Mouse (Mus musculus) ES-Bruce4 (cell line): ENCODE measurements around the gene Cd4. TPM values are rescaled to one million over a fixed set of nuclear protein-coding genes. Genes with fewer than 3 reads are reported as not detected.

ENCODE experiments used
- H3K27ac ChIP-seq: 2 replicates; pipeline ENCODE4 v1.5.1; 2012; ENCODE audit warnings: low read length, inconsistent platforms; ENCODE audit not compliant: insufficient read depth
- H3K27me3 ChIP-seq: 2 replicates; pipeline ENCODE4 v1.6.1; 2012; ENCODE audit warnings: mild to moderate bottlenecking, low read length, inconsistent platforms; ENCODE audit not compliant: control insufficient read depth, poor library complexity, insufficient read depth, severe bottlenecking
- H3K36me3 ChIP-seq: 2 replicates; pipeline ENCODE4 v1.6.1; 2012; ENCODE audit warnings: inconsistent platforms, mild to moderate bottlenecking, low read length, moderate library complexity; ENCODE audit not compliant: control insufficient read depth, poor library complexity, insufficient read depth, severe bottlenecking
- H3K4me1 ChIP-seq: one replicate; pipeline ENCODE4 v1.8.1; 2011; ENCODE audit warnings: low read length; ENCODE audit not compliant: control insufficient read depth, insufficient read depth
- H3K4me3 ChIP-seq: 2 replicates; pipeline ENCODE4 v1.5.1; 2011; ENCODE audit warnings: low read depth, mild to moderate bottlenecking, low read length
- H3K9ac ChIP-seq: 2 replicates; pipeline ENCODE4 v1.6.1; 2012; ENCODE audit warnings: low read depth, mild to moderate bottlenecking, inconsistent platforms; ENCODE audit not compliant: poor library complexity, severe bottlenecking
- H3K9me3 ChIP-seq: replicated peaks from 2 replicates; pipeline ENCODE4 v1.6.1; 2012; ENCODE audit warnings: mild to moderate bottlenecking, low read length, inconsistent platforms; ENCODE audit not compliant: control insufficient read depth, poor library complexity, insufficient read depth, severe bottlenecking
- CTCF ChIP-seq: IDR thresholded peaks from one replicate; pipeline ENCODE4 v1.8.1; 2011; ENCODE audit warnings: low read depth, low read length
- EP300 ChIP-seq: IDR thresholded peaks from 2 replicates; pipeline ENCODE4 v1.6.1; 2011; ENCODE audit warnings: low read depth, low read length; ENCODE audit not compliant: insufficient read depth
- POLR2A ChIP-seq: IDR thresholded peaks from one replicate; pipeline ENCODE4 v1.8.1; 2011; ENCODE audit warnings: low read length; ENCODE audit not compliant: insufficient read depth
- polyA plus RNA-seq: library from polyadenylated mRNA; stranded (reverse); fragments of >200 nt; gene quantifications from 2 replicates; pipeline ENCODE4 v1.2.4, GENCODE M21; 2011; ENCODE audit warnings: low read depth; ENCODE audit not compliant: missing spikeins, insufficient read depth, insufficient read length

Cd4 gene
- polyA plus RNA-seq, 1 experiment: not detected

GRCm38 (mm10) chr6:124884714-124885500 is 3.1 kb downstream of the Cd4 start:
- no peak overlapping the region for H3K4me3 ChIP-seq
- H3K4me1 ChIP-seq: no peaks in the 10 kb centered on the region
- no peaks in the 10 kb centered on the region for H3K27me3 ChIP-seq
- no peaks in the 10 kb centered on the region; the same call in 1 of the 2 replicates for H3K9me3 ChIP-seq
- TF ChIP-seq POLR2A (no peak), EP300 (no peak), CTCF (no peak)
- H3K9ac ChIP-seq: no peak overlapping the region
- no peak overlapping the region for H3K27ac ChIP-seq
- no peaks in the 10 kb centered on the region for H3K36me3 ChIP-seq

- Histone ChIP-seq H3K9me3 (no peaks in the 10 kb centered on the region), H3K4me1 (no peaks in the 10 kb centered on the region), H3K27me3 (no peaks in the 10 kb centered on the region), H3K4me3 (no peak overlapping the region), H3K27ac (no peak overlapping the region), H3K9ac (no peak overlapping the region), H3K36me3 (no peaks in the 10 kb centered on the region)
- TF ChIP-seq POLR2A: no peak
- TF ChIP-seq EP300: no peak
- no peak for TF ChIP-seq CTCF
These were observed 4.7 kb downstream of the Cd4 start for GRCm38 (mm10) chr6:124883351-124883750.

DNA sequence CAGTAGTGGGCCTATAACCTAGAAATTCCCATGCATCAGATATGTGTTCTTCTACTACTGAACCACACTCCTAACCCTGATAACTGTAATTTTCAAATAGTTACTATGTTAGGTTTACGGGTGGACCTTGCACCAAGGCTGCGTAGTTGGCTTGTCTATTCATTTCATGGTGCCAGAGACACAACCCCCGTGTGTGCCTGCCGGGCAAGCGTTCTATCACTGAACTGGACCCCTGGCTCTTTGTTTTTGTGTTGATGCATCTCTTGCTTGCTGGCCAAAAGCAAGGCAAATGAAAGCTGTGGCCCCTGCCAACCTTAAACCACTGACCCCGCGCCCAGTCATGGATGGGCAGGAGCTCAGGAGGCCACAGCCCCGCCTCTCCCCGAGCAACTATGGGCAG is 6.2 kb downstream of the Cd4 start:
- TF ChIP-seq POLR2A (no peak), EP300 (no peak), CTCF (no peak)
- Histone ChIP-seq H3K9ac (no peak overlapping the region), H3K4me1 (no peaks in the 10 kb centered on the region), H3K36me3 (no peaks in the 10 kb centered on the region), H3K9me3 (no peaks in the 10 kb centered on the region), H3K4me3 (no peak overlapping the region), H3K27ac (no peak overlapping the region), H3K27me3 (no peaks in the 10 kb centered on the region)

GRCm38 (mm10) chr6:124879390-124879789 is 8.6 kb downstream of the Cd4 start:
- TF ChIP-seq POLR2A (no peak), CTCF (no peak), EP300 (no peak)
- no peaks in the 10 kb centered on the region for H3K4me1 ChIP-seq
- no peaks in the 10 kb centered on the region for H3K27me3 ChIP-seq
- no peaks in the 10 kb centered on the region for H3K9me3 ChIP-seq
- no peaks in the 10 kb centered on the region for H3K36me3 ChIP-seq
- H3K9ac ChIP-seq: no peak overlapping the region
- no peak overlapping the region for H3K27ac ChIP-seq
- no peak overlapping the region for H3K4me3 ChIP-seq

DNA sequence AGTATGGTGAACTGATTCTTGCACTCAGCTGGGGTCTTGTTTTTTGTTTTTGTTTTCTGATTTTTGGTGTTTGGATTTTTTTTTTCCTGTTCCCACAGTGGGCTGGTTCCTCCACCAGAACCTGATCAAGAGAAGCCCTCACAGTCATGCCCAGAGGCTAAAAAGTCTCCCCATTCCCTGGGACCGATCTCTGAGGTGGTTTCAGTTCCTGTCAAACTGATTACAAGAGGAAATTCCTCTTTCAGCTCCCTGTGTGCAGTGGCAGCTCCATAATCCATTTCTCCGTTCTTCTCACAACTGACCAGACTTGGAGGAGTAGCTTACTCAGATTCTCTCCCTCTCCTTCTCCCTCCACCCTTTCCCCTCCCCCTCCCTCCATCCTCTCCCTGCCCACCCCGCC is 13.7 kb downstream of the Cd4 start:
- no peaks in the 10 kb centered on the region for H3K27me3 ChIP-seq
- no peak overlapping the region for H3K27ac ChIP-seq
- H3K9ac ChIP-seq: no peak overlapping the region
- TF ChIP-seq EP300: no peak
- TF ChIP-seq CTCF: no peak
- TF ChIP-seq POLR2A: no peak
- no peaks in the 10 kb centered on the region for H3K4me1 ChIP-seq
- H3K4me3 ChIP-seq: no peak overlapping the region
- H3K9me3 ChIP-seq: no peaks in the 10 kb centered on the region
- no peaks in the 10 kb centered on the region for H3K36me3 ChIP-seq

GRCm38 (mm10) chr6:124866560-124866959 is 21.5 kb downstream of the Cd4 start:
- H3K4me3 ChIP-seq: no peak overlapping the region
- H3K27me3 ChIP-seq: no peaks in the 10 kb centered on the region
- no peak for TF ChIP-seq EP300
- H3K27ac ChIP-seq: no peak overlapping the region
- no peaks in the 10 kb centered on the region for H3K36me3 ChIP-seq
- H3K4me1 ChIP-seq: peaks cover 6% of the 10 kb centered on the region
- H3K9me3 ChIP-seq: no peaks in the 10 kb centered on the region
- no peak overlapping the region for H3K9ac ChIP-seq
